Mouse (Mus musculus) gastrocnemius, postnatal 25 days (tissue): ENCODE results near the gene Zfp263. TPM values are rescaled to one million over a fixed set of nuclear protein-coding genes. Genes with fewer than 3 reads are reported as not detected.

Source experiments
- total RNA-seq, 2 experiments: library from RNA; stranded (reverse); gene quantifications; 1 replicate in 1 of 2; 2 replicates in 1 of 2; pipeline ENCODE4 v1.2.3; 2021

Zfp263 gene
- total RNA-seq, 2 experiments from 2014 or later, result 6.0 to 6.1 TPM

Other genes starting within 250 kb of the Zfp263 start
- gene Olfr161, start 153.1 kb upstream of the Zfp263 start, total RNA-seq, result not detected
- not detected for gene Mefv, start 26.0 kb upstream of the Zfp263 start, total RNA-seq
- not detected for gene Olfr15, start 86.8 kb downstream of the Zfp263 start, total RNA-seq
- gene Zfp174, start 103.2 kb downstream of the Zfp263 start, total RNA-seq, result 1 to 10 TPM; 1.1 to 1.2 TPM
- gene Naa60, start 128.3 kb downstream of the Zfp263 start, total RNA-seq, result 10 to 100 TPM; 22.7 to 29.7 TPM
- gene Zfp597, start 140.5 kb downstream of the Zfp263 start, total RNA-seq, result 1 to 10 TPM; 5.2 to 6.5 TPM
- not detected for gene Gm20695, start 140.6 kb downstream of the Zfp263 start, total RNA-seq
- 1 to 10 TPM; 1.5 to 1.6 TPM for gene 1700037C18Rik, start 164.6 kb downstream of the Zfp263 start, total RNA-seq
- 1 to 10 TPM; 7.4 TPM for gene Cluap1, start 164.7 kb downstream of the Zfp263 start, total RNA-seq
- 1 to 10 TPM in 1 of 2 experiments, under 1 TPM in 1; 0.88 to 5.6 TPM for gene Nlrc3, start 232.5 kb downstream of the Zfp263 start, total RNA-seq